Mouse (Mus musculus) spleen, adult 2 months (tissue): ENCODE measurements at regions not wholly inside any gene's neighbourhood (a gene's known extent, or its start where the extent isn't known, plus 50 kb on each side); places are given as distances from the start of the nearest gene placed in this dataset.

Source experiments
- DNase-seq, 2 experiments: peaks; one replicate each; pipeline versions ENCODE4 v3.0.0 to v3.0.0-alpha.2; 2012 to 2021; ENCODE audit warnings: low spot score in 2 of 2, low read depth in 1 of 2
- H3K27ac ChIP-seq: fragments of 200-500 bp; 2 replicates; pipeline ENCODE4 v1.5.1; 2012; ENCODE audit warnings: low read length, inconsistent platforms; ENCODE audit not compliant: insufficient read depth
- H3K27me3 ChIP-seq: fragments of 200-500 bp; 2 replicates; pipeline ENCODE4 v1.6.1; 2012; ENCODE audit warnings: mild to moderate bottlenecking, moderate library complexity, low read length, inconsistent platforms; ENCODE audit not compliant: control insufficient read depth, insufficient read depth
- H3K36me3 ChIP-seq: fragments of 200-500 bp; 2 replicates; pipeline ENCODE4 v1.6.1; 2012; ENCODE audit warnings: mild to moderate bottlenecking, low read length, inconsistent platforms; ENCODE audit not compliant: control insufficient read depth, insufficient read depth
- H3K4me1 ChIP-seq: fragments of 200-500 bp; 2 replicates; pipeline ENCODE4 v1.6.1; 2011; ENCODE audit warnings: inconsistent platforms; ENCODE audit not compliant: control insufficient read depth, insufficient read depth, insufficient read length
- H3K4me3 ChIP-seq: fragments of 200-500 bp; 2 replicates; pipeline ENCODE4 v1.5.1; 2011; ENCODE audit warnings: mild to moderate bottlenecking, inconsistent platforms; ENCODE audit not compliant: insufficient read depth, insufficient read length; ENCODE audit errors: extremely low read depth
- CTCF ChIP-seq: fragments of 200-500 bp; IDR thresholded peaks from 2 replicates; pipeline ENCODE4 v1.5.1; 2011; ENCODE audit warnings: mild to moderate bottlenecking, inconsistent platforms; ENCODE audit not compliant: insufficient read depth, insufficient read length, insufficient replicate concordance; ENCODE audit errors: extremely low read depth
- POLR2A ChIP-seq: fragments of 200-500 bp; IDR thresholded peaks from 2 replicates; pipeline ENCODE4 v1.6.1; 2011; ENCODE audit warnings: low read depth, low read length, inconsistent platforms
- WGBS: fragments of 180-500 bp; shearing (Covaris S2); methylation state at CpG from one replicate; pipeline ENCODE4 v1.1.7; 2018; 5-methylcytosine and 5-hydroxymethylcytosine counted together

DNA sequence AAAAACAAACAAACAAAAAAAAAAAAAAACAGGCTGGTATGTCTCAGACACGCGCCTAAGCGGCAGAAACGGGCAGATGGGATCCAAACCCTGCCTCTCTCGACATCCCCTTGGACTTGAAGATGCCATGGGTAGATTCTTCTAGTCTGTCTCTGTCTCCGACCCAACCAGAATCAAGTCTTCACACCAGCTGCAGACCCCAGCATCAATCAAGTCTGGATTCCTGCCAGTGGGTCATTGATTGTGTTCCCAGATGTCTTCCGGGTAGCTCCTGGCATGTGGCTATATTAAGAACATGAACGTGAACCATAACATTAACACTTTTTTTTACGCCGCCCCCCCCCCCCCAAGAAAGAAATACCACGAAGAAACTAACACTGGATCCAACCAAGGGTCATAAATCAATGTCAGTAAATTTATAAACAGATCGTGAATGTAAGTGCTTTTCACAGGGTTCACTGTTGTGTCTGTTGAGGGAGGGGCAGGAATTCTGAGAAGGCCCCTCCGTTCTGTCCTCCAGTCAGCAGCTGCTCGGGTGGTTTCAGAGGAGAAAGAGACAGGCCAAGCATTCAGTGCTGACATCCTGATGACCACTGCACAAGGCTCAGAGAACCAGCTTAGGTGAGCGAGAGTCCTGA is 180.8 kb downstream of the Cdc5l start:
- 77% methylated on average over 15 of the region's 15 CpGs for WGBS
- no peak for DNase-seq
- Histone ChIP-seq H3K4me3 (no peak overlapping the region), H3K4me1 (no peaks in the 10 kb centered on the region), H3K27ac (no peak overlapping the region), H3K36me3 (no peaks in the 10 kb centered on the region), H3K27me3 (no peaks in the 10 kb centered on the region)
- TF ChIP-seq POLR2A (no peak), CTCF (no peak)

DNA sequence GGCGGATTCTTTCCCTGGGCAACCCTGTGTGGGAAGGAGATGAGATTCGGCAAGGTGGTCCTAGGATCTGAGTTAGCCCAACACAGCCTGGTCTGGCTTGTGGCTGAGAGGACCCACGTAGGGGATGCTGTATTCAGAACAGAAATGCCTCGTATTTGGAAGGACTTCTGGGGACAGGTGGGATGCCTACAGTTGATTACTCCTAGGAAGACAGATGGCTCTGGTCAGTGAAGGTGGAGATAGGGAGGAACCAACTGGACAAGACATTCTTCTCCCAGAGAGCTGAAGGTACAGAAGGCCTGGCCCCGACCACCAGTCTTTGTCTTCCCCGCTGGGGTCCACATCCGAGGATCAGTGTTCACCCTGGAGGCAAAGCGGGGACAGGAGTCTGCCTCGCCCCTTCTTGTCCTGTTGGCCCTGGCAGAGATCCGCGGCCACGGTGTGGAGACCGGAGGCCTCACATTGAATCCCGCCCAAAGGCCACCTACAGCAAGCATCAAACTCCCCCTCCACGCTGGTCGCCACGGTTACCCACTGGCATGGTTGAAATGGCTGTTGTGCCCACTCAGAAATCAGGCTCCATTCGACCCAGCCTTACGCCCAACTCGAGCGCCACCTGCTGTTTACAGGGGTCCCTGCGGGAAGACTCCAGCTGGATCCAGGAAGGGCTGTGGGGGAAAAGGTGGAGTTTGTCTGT is 182.4 kb downstream of the Cdc5l start:
- Histone ChIP-seq H3K4me3 (no peak overlapping the region), H3K36me3 (no peaks in the 10 kb centered on the region), H3K27ac (no peak overlapping the region), H3K27me3 (no peaks in the 10 kb centered on the region), H3K4me1 (no peaks in the 10 kb centered on the region)
- WGBS = 41% methylated on average over 22 of the region's 22 CpGs
- TF ChIP-seq POLR2A (no peak), CTCF (peak; percentile 74; the same call in 1 of the 2 replicates)
- DNase-seq = peak; percentile 5 to 45

DNA sequence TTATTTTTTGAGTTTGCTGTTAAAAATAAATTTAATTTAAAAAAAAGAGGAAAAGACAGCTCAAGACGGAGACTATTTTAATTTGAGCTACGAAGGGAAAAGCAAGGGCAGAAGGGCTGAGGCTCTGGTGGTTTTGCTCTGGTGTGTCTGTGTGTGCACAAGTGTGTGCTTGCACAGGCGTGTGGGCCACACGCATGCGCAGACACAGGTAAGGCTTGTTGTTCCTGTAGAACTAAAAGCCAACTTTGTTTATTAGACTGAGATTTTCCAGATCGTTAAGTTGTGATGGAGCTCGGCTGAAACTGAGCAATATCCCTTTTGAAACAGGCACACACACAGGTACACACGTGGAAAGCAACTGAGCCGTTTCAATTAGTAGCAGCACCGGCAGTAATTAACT is 183.1 kb downstream of the Cdc5l start:
- Histone ChIP-seq H3K4me1 (no peaks in the 10 kb centered on the region), H3K36me3 (no peaks in the 10 kb centered on the region), H3K27me3 (no peaks in the 10 kb centered on the region), H3K27ac (no peak overlapping the region), H3K4me3 (no peak overlapping the region)
- DNase-seq = no peak
- 86% methylated on average over 10 of the region's 10 CpGs for WGBS
- no peak for TF ChIP-seq POLR2A
- no peak for TF ChIP-seq CTCF

DNA sequence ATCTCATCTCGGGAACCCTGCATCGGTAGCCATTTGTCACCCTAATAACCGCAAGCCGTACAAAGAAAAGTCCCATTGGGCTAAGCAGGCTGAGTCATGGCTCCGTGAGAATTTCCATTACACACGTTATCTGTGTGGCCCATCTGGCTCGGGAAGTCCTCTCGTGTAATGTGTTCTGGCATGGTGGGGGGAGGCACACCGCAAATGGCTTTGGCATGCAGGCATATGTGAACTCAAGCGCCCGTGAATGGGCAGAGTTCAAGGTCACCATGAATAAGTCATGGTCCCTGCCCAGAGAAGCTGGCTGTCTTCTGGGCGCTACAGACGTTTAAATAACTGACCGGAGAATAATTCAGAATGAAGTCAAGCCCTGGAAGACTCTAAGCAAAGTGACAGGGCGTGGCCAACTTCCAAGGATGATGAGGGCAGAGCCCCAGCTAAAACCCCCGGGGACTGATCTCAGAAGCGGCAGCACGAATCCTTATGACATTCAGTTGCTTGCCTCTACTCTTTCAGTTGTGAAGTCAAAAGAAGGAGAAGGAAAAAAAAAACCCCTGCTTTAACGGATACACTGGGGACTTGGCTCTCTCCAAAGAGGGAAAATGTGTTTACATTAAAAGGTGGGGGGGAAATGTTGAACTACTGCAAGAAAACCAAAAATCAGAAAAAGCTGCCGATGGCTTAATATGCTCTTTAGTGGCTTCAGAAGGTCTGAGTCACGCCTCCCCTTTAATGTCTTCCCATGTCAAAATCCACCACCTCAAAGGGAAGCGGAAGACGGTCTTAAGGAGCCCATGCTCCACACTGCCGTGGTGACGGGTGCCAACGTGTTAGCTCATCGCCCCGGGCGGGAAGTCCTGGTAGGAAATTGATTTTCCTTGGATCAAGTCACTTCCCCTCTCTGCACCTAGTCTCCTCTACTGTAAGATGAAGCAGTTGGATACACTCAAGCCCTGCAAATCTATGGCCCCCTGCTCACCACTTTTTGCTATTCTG is 186.1 kb downstream of the Cdc5l start:
- 82% methylated on average over 29 of the region's 29 CpGs for WGBS
- TF ChIP-seq CTCF = no peak
- TF ChIP-seq POLR2A = no peak
- Histone ChIP-seq H3K27ac (no peak overlapping the region), H3K4me3 (no peak overlapping the region), H3K27me3 (no peaks in the 10 kb centered on the region), H3K36me3 (no peaks in the 10 kb centered on the region), H3K4me1 (no peaks in the 10 kb centered on the region)
- DNase-seq = no peak

DNA sequence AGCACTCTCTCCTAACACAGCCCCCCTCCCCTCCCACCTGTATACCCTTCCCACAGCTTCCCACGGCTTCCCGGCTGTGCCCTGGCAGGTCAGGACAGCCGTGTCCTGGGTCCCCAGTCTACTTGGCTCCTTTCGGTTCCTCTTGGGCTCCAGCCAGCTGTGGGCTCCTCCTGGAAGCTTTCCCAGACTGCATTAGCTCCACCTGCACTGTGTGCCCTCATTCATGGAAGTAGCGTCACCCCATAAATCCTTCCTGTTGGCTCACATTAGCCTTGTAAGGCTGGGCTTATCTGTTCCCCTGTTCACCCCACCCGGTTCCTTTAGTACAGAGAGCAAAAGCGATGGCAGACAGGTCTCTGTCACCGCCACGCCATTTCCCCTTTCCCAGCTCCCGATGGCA is 188.7 kb downstream of the Cdc5l start:
- TF ChIP-seq CTCF (no peak), POLR2A (no peak)
- no peak overlapping the region for H3K27ac ChIP-seq
- no peaks in the 10 kb centered on the region for H3K36me3 ChIP-seq
- no peaks in the 10 kb centered on the region for H3K4me1 ChIP-seq
- WGBS = 49% methylated on average over 10 of the region's 10 CpGs
- no peak for DNase-seq
- H3K4me3 ChIP-seq = no peak overlapping the region
- H3K27me3 ChIP-seq = no peaks in the 10 kb centered on the region

DNA sequence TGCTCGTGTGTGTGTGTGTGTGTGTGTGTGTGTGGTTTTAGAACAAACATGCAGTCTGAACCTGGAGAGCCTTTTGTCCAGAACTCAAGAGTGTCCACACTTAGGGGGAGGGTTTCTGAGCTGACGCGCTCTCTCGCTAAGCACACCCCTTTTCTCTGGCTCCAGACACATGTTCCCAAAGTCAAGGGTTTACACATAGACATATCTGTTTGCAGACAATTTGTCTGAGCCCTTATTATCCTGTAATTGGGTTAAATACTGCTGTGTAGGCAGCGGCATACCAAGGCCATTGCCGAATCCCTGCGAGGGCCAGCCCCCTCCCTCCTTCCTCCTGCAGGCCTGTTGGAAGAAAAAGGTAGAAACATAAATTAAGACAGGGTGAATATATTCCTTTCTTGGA is 190.4 kb downstream of the Cdc5l start:
- TF ChIP-seq POLR2A = no peak
- TF ChIP-seq CTCF = no peak
- 86% methylated on average over 7 of the region's 7 CpGs for WGBS
- H3K27me3 ChIP-seq = no peaks in the 10 kb centered on the region

More for the DNA sequence above, 190.4 kb downstream of the Cdc5l start:
- Histone ChIP-seq H3K36me3 (no peaks in the 10 kb centered on the region), H3K4me3 (no peak overlapping the region), H3K4me1 (no peaks in the 10 kb centered on the region), H3K27ac (no peak overlapping the region)
- no peak for DNase-seq
